Mouse (Mus musculus): Measurements from ENCODE around the gene Rnf11.

DNA sequence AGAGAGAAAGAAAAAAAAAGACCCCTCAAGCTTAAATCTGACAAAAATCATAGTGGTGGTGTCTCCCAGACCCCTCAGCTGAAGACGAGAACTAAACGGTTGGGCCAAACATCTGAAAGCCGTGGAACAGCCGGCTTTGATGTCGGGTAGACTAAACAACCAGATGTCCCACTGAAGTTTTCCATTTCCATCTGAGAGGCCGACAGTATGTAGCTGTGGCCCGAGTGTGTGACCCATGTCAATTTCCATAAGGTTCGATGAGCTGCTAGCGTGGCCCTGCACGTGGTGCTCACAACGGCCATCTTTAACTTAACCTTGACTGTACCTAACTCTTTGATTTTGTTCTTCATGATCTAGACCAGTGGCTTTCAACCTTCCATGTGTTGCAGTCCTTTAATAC lies 13.9 kb upstream of the Rnf11 start:
- TF ChIP-seq CTCF (IDR thresholded peaks at IDR 0.05; ENCODE audit: low read depth, low read length) (no peak), POLR2A (IDR thresholded peaks at IDR 0.05; ENCODE audit: extremely low read depth, insufficient read depth, low read length) (no peak)

Measured in liver, adult 2 months (tissue).